Mouse (Mus musculus): ENCODE measurements around the gene Dgkh. TPM values are rescaled to one million over a fixed set of nuclear protein-coding genes. Genes with fewer than 3 reads are reported as not detected.
"Not testable (repeated sequence)": the region's sequence is repeated elsewhere in the genome, so short reads cannot be mapped to it uniquely, and the experiment has no call there.

Gene Dgkh
- polyA plus RNA-seq, 1 experiment = 1.2 TPM

- Histone ChIP-seq H3K79me2 (ENCODE audit: control insufficient read depth, insufficient read depth) (no peaks in the 10 kb centered on the region), H3K4me3 (no peak overlapping the region), H3ac (ENCODE audit: control insufficient read depth, insufficient read length) (no peak overlapping the region), H3K27me3 (ENCODE audit: control insufficient read depth, insufficient read depth, insufficient read length) (no peaks in the 10 kb centered on the region), H3K36me3 (ENCODE audit: control insufficient read depth, insufficient read depth) (no peaks in the 10 kb centered on the region), H3K4me2 (ENCODE audit: low read depth) (no peak overlapping the region)
- TF ChIP-seq USF1 (IDR thresholded peaks at IDR 0.05; ENCODE audit: low read depth) (no peak), SRF (IDR thresholded peaks at IDR 0.05; ENCODE audit: control insufficient read depth, insufficient read length, low read depth) (no peak), E2F4 (IDR thresholded peaks at IDR 0.05; ENCODE audit: insufficient read depth) (no peak), POLR2AphosphoS2 (IDR thresholded peaks at IDR 0.05; ENCODE audit: insufficient read length, low read depth) (no peak), MYOD1 (IDR thresholded peaks at IDR 0.05; ENCODE audit: control insufficient read depth in 1 of 3, insufficient read length in 2 of 3, low read depth in 2 of 3) (no peak), TCF12 (IDR thresholded peaks at IDR 0.05; ENCODE audit: insufficient read depth, poor library complexity, severe bottlenecking) (no peak), MAX (IDR thresholded peaks at IDR 0.05; ENCODE audit: low read depth) (no peak), CEBPB (IDR thresholded peaks at IDR 0.05; ENCODE audit: insufficient read depth, poor library complexity, severe bottlenecking) (no peak), REST (IDR thresholded peaks at IDR 0.05; ENCODE audit: insufficient read depth, insufficient read length) (no peak), MYOG (IDR thresholded peaks at IDR 0.05; ENCODE audit: control insufficient read depth in 1 of 3, insufficient read depth in 1 of 3, insufficient read length in 2 of 3, low read depth in 2 of 3) (no peak), POLR2A (IDR thresholded peaks at IDR 0.05; ENCODE audit: insufficient read length, low read depth) (no peak), TCF3 (IDR thresholded peaks at IDR 0.05; ENCODE audit: insufficient read length, low read depth) (no peak)
Observed at GRCm38 (mm10) chr14:78562121-78562520, 170.5 kb downstream of the Dgkh start.

- no peak for TF ChIP-seq USF1 (IDR thresholded peaks at IDR 0.05; ENCODE audit: low read depth)
- TF ChIP-seq MYOD1 (IDR thresholded peaks at IDR 0.05; ENCODE audit: control insufficient read depth in 1 of 3, insufficient read length in 2 of 3, low read depth in 2 of 3) = no peak
- TF ChIP-seq CEBPB (IDR thresholded peaks at IDR 0.05; ENCODE audit: insufficient read depth, poor library complexity, severe bottlenecking) = no peak
- no peak for TF ChIP-seq MYOG (IDR thresholded peaks at IDR 0.05; ENCODE audit: control insufficient read depth in 1 of 3, insufficient read depth in 1 of 3, insufficient read length in 2 of 3, low read depth in 2 of 3)
- TF ChIP-seq SRF (IDR thresholded peaks at IDR 0.05; ENCODE audit: control insufficient read depth, insufficient read length, low read depth) = no peak
- no peak for TF ChIP-seq MAX (IDR thresholded peaks at IDR 0.05; ENCODE audit: low read depth)
- no peak for TF ChIP-seq REST (IDR thresholded peaks at IDR 0.05; ENCODE audit: insufficient read depth, insufficient read length)
- TF ChIP-seq TCF12 (IDR thresholded peaks at IDR 0.05; ENCODE audit: insufficient read depth, poor library complexity, severe bottlenecking) = no peak
- TF ChIP-seq POLR2A (IDR thresholded peaks at IDR 0.05; ENCODE audit: insufficient read length, low read depth) = no peak
- TF ChIP-seq TCF3 (IDR thresholded peaks at IDR 0.05; ENCODE audit: insufficient read length, low read depth) = no peak
- no peak for TF ChIP-seq POLR2AphosphoS2 (IDR thresholded peaks at IDR 0.05; ENCODE audit: insufficient read length, low read depth)
- no peak for TF ChIP-seq E2F4 (IDR thresholded peaks at IDR 0.05; ENCODE audit: insufficient read depth)
- Histone ChIP-seq H3K27me3 (ENCODE audit: control insufficient read depth, insufficient read depth, insufficient read length) (no peaks in the 10 kb centered on the region), H3K36me3 (ENCODE audit: control insufficient read depth, insufficient read depth) (no peaks in the 10 kb centered on the region), H3ac (ENCODE audit: control insufficient read depth, insufficient read length) (no peak overlapping the region), H3K4me2 (ENCODE audit: low read depth) (no peak overlapping the region), H3K79me2 (ENCODE audit: control insufficient read depth, insufficient read depth) (no peaks in the 10 kb centered on the region), H3K4me3 (no peak overlapping the region)
Observed at GRCm38 (mm10) chr14:78559042-78559441, 173.5 kb downstream of the Dgkh start.

GRCm38 (mm10) chr14:78554830-78555229 is 177.7 kb downstream of the Dgkh start:
- not testable (repeated sequence) for H3K36me3 ChIP-seq (ENCODE audit: control insufficient read depth, insufficient read depth); H3K27me3 ChIP-seq (ENCODE audit: control insufficient read depth, insufficient read depth, insufficient read length); H3K79me2 ChIP-seq (ENCODE audit: control insufficient read depth, insufficient read depth); H3K4me3 ChIP-seq; H3ac ChIP-seq (ENCODE audit: control insufficient read depth, insufficient read length); H3K4me2 ChIP-seq (ENCODE audit: low read depth)

- no peak overlapping the region for H3K4me3 ChIP-seq
- no peaks in the 10 kb centered on the region for H3K79me2 ChIP-seq (ENCODE audit: control insufficient read depth, insufficient read depth)
- TF ChIP-seq MYOG (IDR thresholded peaks at IDR 0.05; ENCODE audit: control insufficient read depth in 1 of 3, insufficient read depth in 1 of 3, insufficient read length in 2 of 3, low read depth in 2 of 3) (no peak), REST (IDR thresholded peaks at IDR 0.05; ENCODE audit: insufficient read depth, insufficient read length) (no peak), SRF (IDR thresholded peaks at IDR 0.05; ENCODE audit: control insufficient read depth, insufficient read length, low read depth) (no peak), POLR2AphosphoS2 (IDR thresholded peaks at IDR 0.05; ENCODE audit: insufficient read length, low read depth) (no peak), USF1 (IDR thresholded peaks at IDR 0.05; ENCODE audit: low read depth) (no peak), E2F4 (IDR thresholded peaks at IDR 0.05; ENCODE audit: insufficient read depth) (no peak), MAX (IDR thresholded peaks at IDR 0.05; ENCODE audit: low read depth) (no peak), MYOD1 (IDR thresholded peaks at IDR 0.05; ENCODE audit: control insufficient read depth in 1 of 3, insufficient read length in 2 of 3, low read depth in 2 of 3) (no peak), CEBPB (IDR thresholded peaks at IDR 0.05; ENCODE audit: insufficient read depth, poor library complexity, severe bottlenecking) (no peak), TCF12 (IDR thresholded peaks at IDR 0.05; ENCODE audit: insufficient read depth, poor library complexity, severe bottlenecking) (no peak), POLR2A (IDR thresholded peaks at IDR 0.05; ENCODE audit: insufficient read length, low read depth) (no peak), TCF3 (IDR thresholded peaks at IDR 0.05; ENCODE audit: insufficient read length, low read depth) (no peak)
- no peak overlapping the region for H3ac ChIP-seq (ENCODE audit: control insufficient read depth, insufficient read length)
- H3K27me3 ChIP-seq (ENCODE audit: control insufficient read depth, insufficient read depth, insufficient read length) = no peaks in the 10 kb centered on the region
- no peaks in the 10 kb centered on the region for H3K36me3 ChIP-seq (ENCODE audit: control insufficient read depth, insufficient read depth)
- H3K4me2 ChIP-seq (ENCODE audit: low read depth) = no peak overlapping the region
Observed at GRCm38 (mm10) chr14:78553661-78554060, 178.9 kb downstream of the Dgkh start.

GRCm38 (mm10) chr14:78548807-78549206 is 183.8 kb downstream of the Dgkh start:
- H3ac ChIP-seq (ENCODE audit: control insufficient read depth, insufficient read length) = no peak overlapping the region
- no peaks in the 10 kb centered on the region for H3K79me2 ChIP-seq (ENCODE audit: control insufficient read depth, insufficient read depth)
- no peaks in the 10 kb centered on the region for H3K36me3 ChIP-seq (ENCODE audit: control insufficient read depth, insufficient read depth)
- no peak overlapping the region for H3K4me3 ChIP-seq
- H3K4me2 ChIP-seq (ENCODE audit: low read depth) = peak overlapping the region; percentile 8
- no peaks in the 10 kb centered on the region for H3K27me3 ChIP-seq (ENCODE audit: control insufficient read depth, insufficient read depth, insufficient read length)
- TF ChIP-seq REST (IDR thresholded peaks at IDR 0.05; ENCODE audit: insufficient read depth, insufficient read length) = no peak
- TF ChIP-seq MYOD1 (IDR thresholded peaks at IDR 0.05; ENCODE audit: control insufficient read depth in 1 of 3, insufficient read length in 2 of 3, low read depth in 2 of 3) = peak in 2 of 3 experiments; percentile 33 to 87
- no peak for TF ChIP-seq POLR2AphosphoS2 (IDR thresholded peaks at IDR 0.05; ENCODE audit: insufficient read length, low read depth)
- peak in 1 of 3 experiments; percentile 60 for TF ChIP-seq MYOG (IDR thresholded peaks at IDR 0.05; ENCODE audit: control insufficient read depth in 1 of 3, insufficient read depth in 1 of 3, insufficient read length in 2 of 3, low read depth in 2 of 3)
- no peak for TF ChIP-seq USF1 (IDR thresholded peaks at IDR 0.05; ENCODE audit: low read depth)
- TF ChIP-seq POLR2A (IDR thresholded peaks at IDR 0.05; ENCODE audit: insufficient read length, low read depth) = no peak
- no peak for TF ChIP-seq SRF (IDR thresholded peaks at IDR 0.05; ENCODE audit: control insufficient read depth, insufficient read length, low read depth)
- TF ChIP-seq TCF3 (IDR thresholded peaks at IDR 0.05; ENCODE audit: insufficient read length, low read depth) = no peak
- TF ChIP-seq TCF12 (IDR thresholded peaks at IDR 0.05; ENCODE audit: insufficient read depth, poor library complexity, severe bottlenecking) = peak; percentile 29
- no peak for TF ChIP-seq MAX (IDR thresholded peaks at IDR 0.05; ENCODE audit: low read depth)
- TF ChIP-seq E2F4 (IDR thresholded peaks at IDR 0.05; ENCODE audit: insufficient read depth) = no peak
- no peak for TF ChIP-seq CEBPB (IDR thresholded peaks at IDR 0.05; ENCODE audit: insufficient read depth, poor library complexity, severe bottlenecking)

Data from myocyte (in vitro differentiated cells).